Mouse (Mus musculus): ENCODE measurements around the gene Fuca2. TPM values are rescaled to one million over a fixed set of nuclear protein-coding genes. Genes with fewer than 3 reads are reported as not detected.
A peak's percentile ranks its signal among the peaks of the same experiment; 100 is the strongest.
"Not testable (repeated sequence)": the region's sequence is repeated elsewhere in the genome, so short reads cannot be mapped to it uniquely, and the experiment has no call there.

Gene Fuca2
- 22.4 and 33.1 TPM in 2 replicates for polyA plus RNA-seq (2015; fragmentation: Nextera tagmentation; extraction: Ambion mirVana)

GRCm38 (mm10) chr10:13499331-13499730, at the start of gene Fuca2:
Gene Fuca2, plus strand, starts transcription at chr10:13499540.
- no peaks in the 10 kb centered on the region for H3K27me3 ChIP-seq (replicated peaks; ENCODE audit: control insufficient read depth, insufficient read depth, low read length)
- no peaks in the 10 kb centered on the region for H3K9me3 ChIP-seq (ENCODE audit: control insufficient read depth, low read length)
- H3K4me2 ChIP-seq (ENCODE audit: low read length): no peak within 1 kb of the TSS
- no peak for ATAC-seq
- H3K9ac ChIP-seq (replicated peaks; ENCODE audit: low read depth, low read length): no peak within 1 kb of the TSS
- H3K4me3 ChIP-seq (replicated peaks; ENCODE audit: low read length): no peak within 1 kb of the TSS
- peaks cover 4% of the 10 kb centered on the region; the same call in 1 of the 2 replicates for H3K4me1 ChIP-seq (replicated peaks; ENCODE audit: control insufficient read depth, insufficient read depth, low read length)
- 81% methylated on average over 2 of the region's 2 CpGs for WGBS
- H3K36me3 ChIP-seq (ENCODE audit: control insufficient read depth, insufficient read depth): no peaks in the 10 kb centered on the region
- H3K27ac ChIP-seq (ENCODE audit: low read length): no peak within 1 kb of the TSS

DNA sequence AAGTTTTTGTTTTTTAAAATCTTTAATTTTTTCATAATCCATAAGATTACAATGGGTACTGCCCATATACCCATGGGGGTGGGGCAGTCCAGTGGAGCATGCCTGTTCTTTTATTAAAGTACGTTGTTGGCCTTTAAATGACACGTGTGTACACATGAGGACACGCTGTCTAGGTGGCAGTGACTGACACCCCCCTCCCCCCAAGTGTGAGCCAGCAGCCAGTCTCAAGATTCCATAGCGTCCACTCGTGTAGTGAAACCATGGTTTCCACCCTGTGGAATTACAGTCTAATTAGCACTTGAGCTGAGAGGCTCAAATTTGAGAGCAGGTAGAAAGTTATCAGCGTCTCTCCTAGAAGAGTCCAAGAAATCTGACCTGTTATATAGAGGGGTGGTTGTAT, 47.7 kb upstream of the Fuca2 start:
- H3K27me3 ChIP-seq (replicated peaks; ENCODE audit: control insufficient read depth, insufficient read depth, low read length): no peaks in the 10 kb centered on the region
- WGBS: 76% methylated on average over 6 of the region's 6 CpGs
- H3K4me1 ChIP-seq (replicated peaks; ENCODE audit: control insufficient read depth, insufficient read depth, low read length): no peaks in the 10 kb centered on the region
- ATAC-seq: no peak
- H3K4me3 ChIP-seq (replicated peaks; ENCODE audit: low read length): no peak overlapping the region
- H3K9ac ChIP-seq (replicated peaks; ENCODE audit: low read depth, low read length): no peak overlapping the region
- H3K4me2 ChIP-seq (ENCODE audit: low read length): no peak overlapping the region
- H3K9me3 ChIP-seq (ENCODE audit: control insufficient read depth, low read length): no peaks in the 10 kb centered on the region
- H3K27ac ChIP-seq (ENCODE audit: low read length): no peak overlapping the region
- H3K36me3 ChIP-seq (ENCODE audit: control insufficient read depth, insufficient read depth): no peaks in the 10 kb centered on the region

- H3K4me1 ChIP-seq (replicated peaks; ENCODE audit: control insufficient read depth, insufficient read depth, low read length): no peaks in the 10 kb centered on the region
- no peaks in the 10 kb centered on the region for H3K9me3 ChIP-seq (ENCODE audit: control insufficient read depth, low read length)
- 86% methylated on average over 13 of the region's 13 CpGs for WGBS
- H3K4me3 ChIP-seq (replicated peaks; ENCODE audit: low read length): no peak overlapping the region
- no peaks in the 10 kb centered on the region for H3K27me3 ChIP-seq (replicated peaks; ENCODE audit: control insufficient read depth, insufficient read depth, low read length)
- H3K36me3 ChIP-seq (ENCODE audit: control insufficient read depth, insufficient read depth): no peaks in the 10 kb centered on the region
- no peak overlapping the region for H3K27ac ChIP-seq (ENCODE audit: low read length)
- no peak overlapping the region for H3K4me2 ChIP-seq (ENCODE audit: low read length)
- no peak for ATAC-seq
- H3K9ac ChIP-seq (replicated peaks; ENCODE audit: low read depth, low read length): no peak overlapping the region
Measured at GRCm38 (mm10) chr10:13453200-13453990, 45.9 kb upstream of the Fuca2 start.

GRCm38 (mm10) chr10:13464295-13464694, 35.0 kb upstream of the Fuca2 start:
- H3K27ac ChIP-seq (ENCODE audit: low read length); ATAC-seq; H3K4me1 ChIP-seq (replicated peaks; ENCODE audit: control insufficient read depth, insufficient read depth, low read length); H3K4me3 ChIP-seq (replicated peaks; ENCODE audit: low read length); H3K9me3 ChIP-seq (ENCODE audit: control insufficient read depth, low read length); H3K27me3 ChIP-seq (replicated peaks; ENCODE audit: control insufficient read depth, insufficient read depth, low read length); H3K36me3 ChIP-seq (ENCODE audit: control insufficient read depth, insufficient read depth); H3K9ac ChIP-seq (replicated peaks; ENCODE audit: low read depth, low read length); H3K4me2 ChIP-seq (ENCODE audit: low read length): not testable (repeated sequence)
- 95% methylated on average over 3 of the region's 3 CpGs for WGBS

DNA sequence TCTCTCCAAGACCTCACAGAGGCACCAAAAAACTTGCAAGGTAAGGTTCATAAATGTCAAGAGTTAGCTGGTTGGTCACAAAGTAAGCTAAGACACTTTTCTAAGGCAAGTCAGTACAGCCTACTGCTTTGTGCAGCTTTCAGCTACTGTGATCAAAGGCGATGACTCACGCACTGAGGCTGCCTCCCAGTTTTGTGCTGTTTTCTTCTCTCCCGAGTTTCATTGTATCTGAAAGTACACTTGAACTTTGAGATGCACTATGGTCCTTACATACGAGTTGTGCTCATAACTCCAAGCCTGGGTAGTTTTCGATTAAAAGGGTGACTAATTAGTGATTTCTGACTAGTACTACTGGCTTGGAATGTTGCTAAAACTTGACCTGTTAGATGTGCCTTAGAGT, 32.4 kb upstream of the Fuca2 start:
- 60% methylated on average over 5 of the region's 5 CpGs for WGBS
- no peaks in the 10 kb centered on the region for H3K36me3 ChIP-seq (ENCODE audit: control insufficient read depth, insufficient read depth)
- no peak for ATAC-seq
- no peaks in the 10 kb centered on the region for H3K9me3 ChIP-seq (ENCODE audit: control insufficient read depth, low read length)
- H3K4me2 ChIP-seq (ENCODE audit: low read length): no peak overlapping the region
- H3K27ac ChIP-seq (ENCODE audit: low read length): no peak overlapping the region
- no peaks in the 10 kb centered on the region for H3K4me1 ChIP-seq (replicated peaks; ENCODE audit: control insufficient read depth, insufficient read depth, low read length)
- H3K9ac ChIP-seq (replicated peaks; ENCODE audit: low read depth, low read length): no peak overlapping the region
- no peak overlapping the region for H3K4me3 ChIP-seq (replicated peaks; ENCODE audit: low read length)
- H3K27me3 ChIP-seq (replicated peaks; ENCODE audit: control insufficient read depth, insufficient read depth, low read length): no peaks in the 10 kb centered on the region

- H3K4me1 ChIP-seq (replicated peaks; ENCODE audit: control insufficient read depth, insufficient read depth, low read length); H3K27me3 ChIP-seq (replicated peaks; ENCODE audit: control insufficient read depth, insufficient read depth, low read length); H3K4me2 ChIP-seq (ENCODE audit: low read length); H3K9me3 ChIP-seq (ENCODE audit: control insufficient read depth, low read length); H3K36me3 ChIP-seq (ENCODE audit: control insufficient read depth, insufficient read depth); ATAC-seq; H3K4me3 ChIP-seq (replicated peaks; ENCODE audit: low read length); H3K9ac ChIP-seq (replicated peaks; ENCODE audit: low read depth, low read length); H3K27ac ChIP-seq (ENCODE audit: low read length): not testable (repeated sequence)
- 89% methylated on average over 6 of the region's 6 CpGs for WGBS
Measured at GRCm38 (mm10) chr10:13468025-13468529, 31.3 kb upstream of the Fuca2 start.

- WGBS: 86% methylated on average over 3 of the region's 3 CpGs
- Histone ChIP-seq H3K4me1 (replicated peaks; ENCODE audit: control insufficient read depth, insufficient read depth, low read length) (peaks cover 12% of the 10 kb centered on the region), H3K9ac (replicated peaks; ENCODE audit: low read depth, low read length) (no peak overlapping the region), H3K27ac (ENCODE audit: low read length) (no peak overlapping the region), H3K36me3 (ENCODE audit: control insufficient read depth, insufficient read depth) (no peaks in the 10 kb centered on the region), H3K4me2 (ENCODE audit: low read length) (no peak overlapping the region), H3K27me3 (replicated peaks; ENCODE audit: control insufficient read depth, insufficient read depth, low read length) (no peaks in the 10 kb centered on the region; the same call in 1 of the 2 replicates), H3K9me3 (ENCODE audit: control insufficient read depth, low read length) (no peaks in the 10 kb centered on the region), H3K4me3 (replicated peaks; ENCODE audit: low read length) (no peak overlapping the region)
- ATAC-seq: no peak
Measured at GRCm38 (mm10) chr10:13470236-13470635, 29.1 kb upstream of the Fuca2 start.

- Histone ChIP-seq H3K27ac (ENCODE audit: low read length) (no peak overlapping the region), H3K4me2 (ENCODE audit: low read length) (peak overlapping the region; percentile 100), H3K9me3 (ENCODE audit: control insufficient read depth, low read length) (no peaks in the 10 kb centered on the region), H3K27me3 (replicated peaks; ENCODE audit: control insufficient read depth, insufficient read depth, low read length) (peaks cover 3% of the 10 kb centered on the region), H3K4me1 (replicated peaks; ENCODE audit: control insufficient read depth, insufficient read depth, low read length) (peaks cover 12% of the 10 kb centered on the region), H3K4me3 (replicated peaks; ENCODE audit: low read length) (peak overlapping the region; percentile 67), H3K9ac (replicated peaks; ENCODE audit: low read depth, low read length) (peak overlapping the region; percentile 73), H3K36me3 (ENCODE audit: control insufficient read depth, insufficient read depth) (no peaks in the 10 kb centered on the region)
- 16% methylated on average over 17 of the region's 17 CpGs for WGBS
- 0 out of 2 replicates have a peak, but pooled peaks have one; percentile 3 for ATAC-seq
Measured at GRCm38 (mm10) chr10:13473287-13473832, 26.0 kb upstream of the Fuca2 start.

DNA sequence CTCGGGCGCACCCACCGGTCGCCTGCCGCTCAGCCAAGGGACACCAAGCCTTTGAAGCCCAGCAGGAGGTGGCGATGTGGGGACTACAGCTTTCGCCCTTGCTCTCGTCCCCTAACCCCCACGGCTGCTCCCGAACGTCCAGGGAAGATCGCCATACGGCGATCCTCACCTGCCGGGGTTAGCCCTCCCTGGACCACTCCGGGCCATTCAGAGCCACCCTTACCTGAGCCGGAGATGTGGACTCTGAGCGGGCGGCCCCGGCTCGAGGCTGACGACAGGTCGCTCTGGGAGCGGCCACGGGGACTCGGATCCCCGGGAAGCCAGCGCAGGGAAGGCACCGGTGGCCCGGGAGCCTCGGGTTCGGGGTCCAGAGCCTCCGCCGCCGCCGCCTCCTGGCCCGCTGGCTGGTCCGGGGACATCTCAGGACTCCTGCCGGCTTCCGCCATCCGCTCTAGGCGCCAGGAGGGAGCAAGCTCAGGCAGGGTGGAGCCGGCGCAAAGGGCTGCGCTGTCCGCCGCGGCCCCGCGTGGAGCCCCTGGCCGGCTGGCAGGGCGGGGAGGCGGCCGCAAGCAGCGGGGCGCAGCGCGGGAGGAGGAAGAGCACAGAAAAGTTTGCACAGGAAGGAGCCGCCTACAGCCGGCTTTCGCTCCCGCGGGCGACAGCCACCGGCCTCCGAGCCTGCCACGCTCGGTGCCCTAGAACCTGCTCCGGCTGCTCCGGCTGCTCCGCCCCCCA, 25.3 kb upstream of the Fuca2 start, which contains the start of gene Phactr2:
Gene Phactr2 (minus strand): TSS at position 580 of the 735 bp plus-strand sequence.
- H3K27me3 ChIP-seq (replicated peaks; ENCODE audit: control insufficient read depth, insufficient read depth, low read length): peaks cover 3% of the 10 kb centered on the region
- peak; percentile 79 for ATAC-seq
- H3K9ac ChIP-seq (replicated peaks; ENCODE audit: low read depth, low read length): peak within 1 kb of the TSS; percentile 73
- peaks cover 12% of the 10 kb centered on the region for H3K4me1 ChIP-seq (replicated peaks; ENCODE audit: control insufficient read depth, insufficient read depth, low read length)
- no peak within 1 kb of the TSS for H3K27ac ChIP-seq (ENCODE audit: low read length)
- no peaks in the 10 kb centered on the region for H3K36me3 ChIP-seq (ENCODE audit: control insufficient read depth, insufficient read depth)
- under 1% methylated on average over 71 of the region's 71 CpGs for WGBS
- H3K4me2 ChIP-seq (ENCODE audit: low read length): peak within 1 kb of the TSS; percentile 100
- no peaks in the 10 kb centered on the region for H3K9me3 ChIP-seq (ENCODE audit: control insufficient read depth, low read length)
- H3K4me3 ChIP-seq (replicated peaks; ENCODE audit: low read length): peak within 1 kb of the TSS; percentile 67

Data from forebrain, embryonic 16.5 days (tissue).